Mouse (Mus musculus): ENCODE measurements at regions not wholly inside any gene's neighbourhood (a gene's known extent, or its start where the extent isn't known, plus 50 kb on each side); places are given as distances from the start of the nearest gene placed in this dataset.

DNA sequence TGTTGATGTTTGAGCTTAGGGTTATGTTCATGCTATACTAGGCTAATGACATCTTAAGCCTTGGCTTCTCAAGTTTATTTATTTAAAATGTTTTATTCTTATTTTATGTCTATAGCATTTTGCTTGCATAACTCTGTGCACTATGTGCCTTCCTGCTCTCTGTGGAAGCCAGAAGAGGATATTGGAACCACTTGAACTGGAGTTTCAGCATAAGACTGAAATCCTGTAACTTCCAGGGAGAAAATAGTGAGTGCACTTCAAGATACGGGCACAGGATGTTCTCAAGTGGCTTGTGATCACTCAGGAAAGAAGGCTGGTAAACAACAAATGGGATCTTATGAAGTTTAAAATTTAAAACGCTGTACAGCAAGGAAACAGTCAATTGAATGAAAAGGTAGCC is 257.0 kb upstream of the Gm10131 start:
- TF ChIP-seq TBP (IDR thresholded peaks at IDR 0.05; ENCODE audit: low read depth, low read length), result no peak
- no peak for TF ChIP-seq POLR2A (IDR thresholded peaks at IDR 0.05; ENCODE audit: control insufficient read depth in 1 of 2, insufficient read depth in 1 of 2, low read depth in 1 of 2, low read length in 2 of 2, poor library complexity in 1 of 2)
- TF ChIP-seq CTCF (IDR thresholded peaks at IDR 0.05 in 2 of 3, conservative IDR thresholded peaks at IDR 0.05 in 1 of 3; ENCODE audit: control insufficient read depth in 1 of 3, insufficient read depth in 1 of 3, low read depth in 2 of 3, low read length in 3 of 3, poor library complexity in 1 of 3, severe bottlenecking in 1 of 3), result no peak
- TF ChIP-seq TAL1 (IDR thresholded peaks at IDR 0.05; ENCODE audit: low read length), result no peak
- TF ChIP-seq E2F4 (IDR thresholded peaks at IDR 0.05; ENCODE audit: borderline replicate concordance, low read depth, low read length), result no peak

All from MEL (cell line).